Comparison of ENCODE assay signal across 15 mouse cellular contexts in the genomic region with DNA sequence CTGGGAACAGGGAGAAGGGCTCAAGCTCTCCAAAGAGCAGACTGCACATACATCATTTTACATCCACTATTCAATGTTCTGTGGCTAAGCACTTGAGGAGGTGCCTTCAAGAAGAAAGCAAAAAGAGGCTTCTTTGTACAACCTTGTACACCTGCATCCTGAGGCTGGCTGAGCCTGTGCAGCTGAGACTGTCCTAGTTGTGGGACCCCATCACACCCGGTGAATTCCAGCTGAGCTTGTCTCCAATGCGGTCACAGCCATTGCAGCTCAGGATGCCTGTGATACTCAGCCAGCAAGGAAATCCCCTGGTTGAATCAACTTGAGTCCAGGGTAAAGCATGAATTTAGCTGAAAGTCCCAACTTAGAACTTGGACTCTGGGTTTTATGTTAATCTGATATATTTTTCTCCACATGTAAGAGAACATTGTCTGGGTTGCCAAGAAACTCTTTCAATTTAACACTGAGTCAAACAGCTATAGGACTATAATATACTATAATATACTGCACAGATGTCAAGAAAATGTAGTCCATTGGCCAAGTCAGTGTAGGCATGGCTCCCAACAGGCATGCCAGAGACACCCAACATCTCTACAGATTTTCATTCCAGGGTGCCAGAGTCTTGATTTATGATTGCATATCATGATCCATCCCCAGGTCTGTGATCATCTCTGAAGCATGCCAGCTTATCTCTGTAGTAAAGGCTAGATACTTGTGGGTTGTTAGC.
"Had no signal": no experiment of that assay in that cellular context is flagged by ENCODE, and none has a peak within 500 bp of the region (broad histone marks: within the 10 kb centered on the region; RNA-seq: fewer than 3 reads in every experiment).

No protein-coding gene starts in this region.

- H3K4me1 ChIP-seq: midbrain, embryonic 12.5 days; neural tube, embryonic 13.5 days had no signal

- H3K4me3 ChIP-seq: limb, embryonic 13.5 days; midbrain, embryonic 12.5 days; neural tube, embryonic 13.5 days had no signal

- H3K36me3 ChIP-seq: limb, embryonic 13.5 days; midbrain, embryonic 12.5 days; neural tube, embryonic 13.5 days had no signal

- H3K9me3 ChIP-seq: limb, embryonic 13.5 days; neural tube, embryonic 13.5 days had no signal

- ATAC-seq: midbrain, embryonic 16.5 days had no signal

- H3K4me2 ChIP-seq: limb, embryonic 13.5 days; midbrain, embryonic 12.5 days; neural tube, embryonic 13.5 days had no signal

- H3K9ac ChIP-seq: limb, embryonic 13.5 days; liver, embryonic 14.5 days; midbrain, embryonic 12.5 days; neural tube, embryonic 13.5 days had no signal

- DNase-seq: kidney, adult 11 months; kidney, adult 9 months; kidney, postnatal 36 days; layer of hippocampus, adult 9-11 months; left cerebral cortex, postnatal 4 days; lung, adult 18-20 months; retina, postnatal 1 day; right cerebral cortex, postnatal 4 days; spleen, adult 18-20 months had no signal

- H3K27ac ChIP-seq: kidney, postnatal 0 days; limb, embryonic 13.5 days; liver, embryonic 14.5 days; midbrain, embryonic 12.5 days; neural tube, embryonic 13.5 days had no signal

- H3K27me3 ChIP-seq: limb, embryonic 13.5 days; midbrain, embryonic 12.5 days; neural tube, embryonic 13.5 days had no signal
